Mouse (Mus musculus) neural tube, embryonic 11.5 days (tissue): Measurements from ENCODE around the gene Alg5. TPM values are rescaled to one million over a fixed set of nuclear protein-coding genes. Genes with fewer than 3 reads are reported as not detected.

Experiments
- ATAC-seq: fragments of 200-750 bp; cut with Nextera tagmentation; 2 replicates; pipeline ENCODE4 v1.8.0; 2017; ENCODE audit warnings: moderate number of reproducible peaks, mild to moderate bottlenecking, moderate TSS enrichment, moderate library complexity; ENCODE audit not compliant: insufficient read depth, low FRiP score, low TSS enrichment
- DNase-seq: peaks from one replicate; pipeline ENCODE4 v3.0.0-alpha.2; 2015; ENCODE audit warnings: low spot score
- H3K27ac ChIP-seq: fragments of 300-500 bp; sonication (generic); 2 replicates; pipeline ENCODE4 v1.5.1; 2014; ENCODE audit warnings: low read depth, mild to moderate bottlenecking, low read length
- H3K27me3 ChIP-seq: fragments of 300-500 bp; sonication (generic); 2 replicates; pipeline ENCODE4 v1.6.1; 2014; ENCODE audit warnings: mild to moderate bottlenecking, low read length, mixed read lengths; ENCODE audit not compliant: control insufficient read depth, insufficient read depth
- H3K36me3 ChIP-seq: fragments of 300-500 bp; sonication (generic); 2 replicates; pipeline ENCODE4 v1.6.1; 2014; ENCODE audit warnings: mild to moderate bottlenecking, low read length, moderate library complexity, mixed read lengths; ENCODE audit not compliant: control insufficient read depth, insufficient read depth
- H3K4me1 ChIP-seq: fragments of 300-500 bp; sonication (generic); 2 replicates; pipeline ENCODE4 v1.6.1; 2014; ENCODE audit warnings: low read length, mixed read lengths; ENCODE audit not compliant: control insufficient read depth, insufficient read depth
- H3K4me2 ChIP-seq: fragments of 300-500 bp; sonication (generic); 2 replicates; pipeline ENCODE4 v1.6.1; 2014; ENCODE audit warnings: low read depth, mild to moderate bottlenecking, moderate library complexity
- H3K4me3 ChIP-seq: fragments of 300-500 bp; sonication (generic); 2 replicates; pipeline ENCODE4 v1.5.1; 2014; ENCODE audit warnings: low read depth, low read length
- H3K9ac ChIP-seq: fragments of 300-500 bp; sonication (generic); 2 replicates; pipeline ENCODE4 v1.6.1; 2014; ENCODE audit warnings: mild to moderate bottlenecking, low read length
- H3K9me3 ChIP-seq: fragments of 300-500 bp; sonication (generic); 2 replicates; pipeline ENCODE4 v1.6.1; 2016; ENCODE audit warnings: low read length; ENCODE audit not compliant: control insufficient read depth
- WGBS: fragments of 180-500 bp; shearing (Covaris S2); extraction: QIAGEN DNeasy Blood & Tissue Kit; methylation state at CpG from one replicate; pipeline ENCODE4 v1.1.7; 2014; 5-methylcytosine and 5-hydroxymethylcytosine counted together
- polyA plus RNA-seq: library from polyadenylated mRNA; unstranded; fragments of >200 nt; fragmentation: Nextera tagmentation; extraction: Ambion mirVana; gene quantifications from 2 replicates; pipeline ENCODE4 v1.2.1, GENCODE M21; 2014

The Alg5 gene
- polyA plus RNA-seq, 1 experiment from 2014 or later = 38.6 TPM

DNA sequence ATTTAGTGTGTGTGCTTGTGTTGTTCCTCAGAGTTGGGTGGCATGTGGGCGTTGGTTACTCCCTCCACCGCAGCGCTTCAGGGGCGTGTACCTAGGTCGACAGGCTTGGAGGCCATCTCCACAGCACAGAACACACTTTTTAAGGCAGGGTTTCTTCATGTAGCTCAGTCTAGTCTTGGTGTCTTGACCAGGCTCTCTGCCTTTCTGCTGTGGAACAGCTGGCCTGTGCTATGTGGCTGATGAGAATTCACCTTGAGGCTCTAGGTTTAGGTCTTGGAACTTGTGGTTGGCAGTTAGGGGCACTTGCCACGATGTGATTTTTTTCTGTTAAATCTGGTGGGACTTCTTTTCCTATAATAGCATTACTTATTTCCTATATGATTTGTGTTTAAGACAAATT, 21.1 kb upstream of the Alg5 start, which contains the start of gene Gm21958:
TSS of gene Gm21958 (minus strand) at position 101 of the 400 bp plus-strand sequence.
- no peak within 1 kb of the TSS for H3K9ac ChIP-seq
- DNase-seq (no peak), ATAC-seq (no peak)
- no peak within 1 kb of the TSS for H3K4me3 ChIP-seq
- H3K27me3 ChIP-seq = no peaks in the 10 kb centered on the region
- H3K36me3 ChIP-seq = peaks cover 27% of the 10 kb centered on the region
- H3K4me2 ChIP-seq = no peak within 1 kb of the TSS
- WGBS = 91% methylated on average over 6 of the region's 6 CpGs
- H3K27ac ChIP-seq = no peak within 1 kb of the TSS
- H3K4me1 ChIP-seq = no peaks in the 10 kb centered on the region
- H3K9me3 ChIP-seq = no peaks in the 10 kb centered on the region

DNA sequence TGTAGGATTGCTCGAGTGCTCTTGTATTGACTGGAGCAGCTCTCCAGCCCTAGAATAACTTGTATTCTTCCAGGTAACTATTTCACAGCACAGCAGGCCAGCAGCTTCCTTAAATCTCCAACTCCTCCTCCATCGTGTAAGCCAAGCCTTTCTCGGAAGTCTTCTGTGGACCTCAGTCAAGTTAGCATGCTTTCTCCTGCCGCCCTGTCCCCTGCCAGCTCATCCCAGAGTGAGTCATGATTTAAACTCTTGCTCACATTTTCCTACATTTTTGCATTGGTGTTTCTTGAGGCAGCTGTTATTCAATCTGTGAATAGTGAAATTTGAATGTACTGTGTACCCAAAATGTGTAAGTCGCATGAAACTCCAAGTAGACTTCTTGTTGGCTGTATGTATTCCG, 19.9 kb upstream of the Alg5 start:
- no peaks in the 10 kb centered on the region for H3K9me3 ChIP-seq
- no peak overlapping the region for H3K9ac ChIP-seq
- DNase-seq = no peak
- no peak for ATAC-seq
- H3K36me3 ChIP-seq = peaks cover 23% of the 10 kb centered on the region
- H3K27me3 ChIP-seq = no peaks in the 10 kb centered on the region
- no peak overlapping the region for H3K27ac ChIP-seq
- H3K4me2 ChIP-seq = no peak overlapping the region
- 93% methylated on average over 6 of the region's 6 CpGs for WGBS
- no peak overlapping the region for H3K4me3 ChIP-seq
- no peaks in the 10 kb centered on the region for H3K4me1 ChIP-seq

DNA sequence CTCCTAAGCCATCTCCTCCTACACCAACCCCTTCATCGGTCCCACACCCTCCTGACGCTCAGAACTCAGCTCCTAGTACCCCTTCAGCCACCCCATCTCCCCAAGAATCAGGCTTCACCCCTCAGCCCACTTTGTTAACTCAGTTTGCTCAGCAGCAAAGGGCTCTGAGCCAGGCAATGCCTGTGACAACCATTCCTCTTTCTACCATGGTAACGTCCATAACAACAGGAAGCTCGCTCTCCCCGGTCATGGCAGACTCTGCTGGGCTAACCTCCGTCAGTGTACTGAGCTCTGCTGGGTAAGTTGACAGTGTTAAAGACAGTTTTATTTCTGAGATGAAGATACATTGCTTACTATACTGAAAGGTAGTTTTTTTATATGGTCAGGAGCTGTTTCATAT, 18.0 kb upstream of the Alg5 start:
- H3K27me3 ChIP-seq = no peaks in the 10 kb centered on the region
- H3K36me3 ChIP-seq = peaks cover 16% of the 10 kb centered on the region
- DNase-seq = no peak
- ATAC-seq = no peak
- no peak overlapping the region for H3K4me2 ChIP-seq
- H3K9ac ChIP-seq = no peak overlapping the region
- WGBS = 85% methylated on average over 6 of the region's 6 CpGs
- no peak overlapping the region for H3K27ac ChIP-seq
- no peaks in the 10 kb centered on the region for H3K4me1 ChIP-seq
- no peaks in the 10 kb centered on the region for H3K9me3 ChIP-seq
- H3K4me3 ChIP-seq = no peak overlapping the region

DNA sequence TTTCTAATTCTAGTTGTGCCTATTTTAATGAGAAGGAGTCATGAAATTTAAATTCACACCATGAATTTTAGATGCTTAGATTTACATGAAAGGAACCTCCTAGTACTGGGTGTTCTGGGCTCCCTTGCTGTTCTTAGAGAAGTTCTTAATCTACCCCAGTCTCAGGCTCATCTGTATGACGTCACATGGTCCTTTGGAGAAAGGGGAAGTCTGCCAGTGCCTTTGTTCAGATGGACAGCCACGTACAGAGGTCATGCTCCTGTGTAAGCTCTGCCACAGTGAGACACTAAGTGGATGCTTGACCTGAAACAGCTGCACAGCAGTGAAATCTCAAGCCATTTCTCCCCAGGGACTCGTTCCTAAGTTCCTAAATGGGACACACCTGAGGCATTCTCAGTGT, 16.4 kb upstream of the Alg5 start:
- Histone ChIP-seq H3K9me3 (no peaks in the 10 kb centered on the region), H3K4me1 (no peaks in the 10 kb centered on the region), H3K27ac (no peak overlapping the region), H3K9ac (no peak overlapping the region), H3K27me3 (no peaks in the 10 kb centered on the region), H3K36me3 (peaks cover 12% of the 10 kb centered on the region), H3K4me2 (no peak overlapping the region), H3K4me3 (no peak overlapping the region)
- no peak for DNase-seq
- ATAC-seq = no peak
- WGBS = 59% methylated on average over 3 of the region's 3 CpGs

DNA sequence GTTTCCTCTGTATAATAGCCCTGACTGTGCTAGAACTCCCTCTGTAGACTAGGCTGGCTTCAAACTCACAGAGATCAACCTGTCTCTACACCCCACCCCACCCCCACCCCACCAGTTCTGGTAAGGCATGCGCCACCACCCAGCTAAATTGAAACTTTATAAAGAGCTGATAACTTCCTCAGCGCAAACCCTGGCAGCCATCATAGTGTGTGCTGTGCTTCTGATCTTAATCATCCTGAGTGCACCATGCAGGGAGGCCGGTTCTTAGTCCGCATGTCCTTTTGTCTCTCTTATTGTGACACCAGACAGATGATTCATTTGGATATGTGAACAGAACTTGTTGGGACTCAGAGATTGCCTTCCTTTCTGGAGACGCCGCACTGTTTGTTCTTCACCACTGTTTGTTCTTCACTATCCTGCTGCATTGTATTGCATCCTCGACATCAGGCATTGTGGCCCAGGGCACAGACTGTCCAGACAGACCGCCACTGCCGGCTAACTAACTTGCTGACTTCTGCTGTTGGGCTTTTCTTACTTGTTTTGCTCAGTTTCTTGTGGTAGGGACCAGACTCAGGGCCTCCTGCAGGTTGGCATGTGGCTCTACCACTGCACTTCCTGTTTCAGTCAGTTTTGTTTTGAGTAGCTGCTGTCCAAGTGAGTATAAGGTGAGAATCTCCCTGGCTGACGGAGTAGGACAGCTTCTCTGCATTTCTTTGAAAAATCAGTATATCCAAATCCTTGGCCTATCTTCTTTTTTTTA, 11.4 kb upstream of the Alg5 start:
- H3K4me2 ChIP-seq = no peak overlapping the region
- no peaks in the 10 kb centered on the region for H3K4me1 ChIP-seq
- H3K9me3 ChIP-seq = no peaks in the 10 kb centered on the region
- H3K27ac ChIP-seq = no peak overlapping the region
- ATAC-seq (no peak), DNase-seq (no peak)
- WGBS = 85% methylated on average over 10 of the region's 10 CpGs
- H3K27me3 ChIP-seq = no peaks in the 10 kb centered on the region
- no peak overlapping the region for H3K9ac ChIP-seq
- H3K4me3 ChIP-seq = no peak overlapping the region
- peaks cover 2% of the 10 kb centered on the region for H3K36me3 ChIP-seq

DNA sequence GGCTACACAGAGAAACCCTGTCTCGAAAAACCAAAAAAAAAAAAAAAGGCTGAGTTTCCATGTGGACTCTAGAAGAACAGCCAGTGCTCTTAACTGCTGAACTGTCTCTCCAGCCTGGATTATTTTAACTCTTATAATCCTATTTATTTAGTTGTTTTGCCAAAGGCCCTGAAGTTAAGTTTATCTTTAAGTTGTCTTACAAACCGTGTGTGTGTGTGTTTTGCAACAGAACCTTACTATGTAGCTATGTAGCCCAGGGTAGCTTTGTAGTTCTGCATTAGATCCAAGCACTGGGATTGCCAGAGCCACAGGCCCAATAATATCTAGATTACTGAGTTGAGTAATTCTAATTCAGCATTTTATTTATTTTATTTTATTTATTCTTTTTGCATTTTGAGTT, 10.0 kb upstream of the Alg5 start:
- no peak overlapping the region for H3K4me3 ChIP-seq
- 94% methylated on average over 2 of the region's 2 CpGs for WGBS
- no peaks in the 10 kb centered on the region for H3K4me1 ChIP-seq
- ATAC-seq = no peak
- no peak overlapping the region for H3K4me2 ChIP-seq
- no peak overlapping the region for H3K9ac ChIP-seq
- H3K27me3 ChIP-seq = no peaks in the 10 kb centered on the region
- H3K27ac ChIP-seq = no peak overlapping the region
- no peaks in the 10 kb centered on the region for H3K9me3 ChIP-seq
- peaks cover 8% of the 10 kb centered on the region for H3K36me3 ChIP-seq
- DNase-seq = no peak

DNA sequence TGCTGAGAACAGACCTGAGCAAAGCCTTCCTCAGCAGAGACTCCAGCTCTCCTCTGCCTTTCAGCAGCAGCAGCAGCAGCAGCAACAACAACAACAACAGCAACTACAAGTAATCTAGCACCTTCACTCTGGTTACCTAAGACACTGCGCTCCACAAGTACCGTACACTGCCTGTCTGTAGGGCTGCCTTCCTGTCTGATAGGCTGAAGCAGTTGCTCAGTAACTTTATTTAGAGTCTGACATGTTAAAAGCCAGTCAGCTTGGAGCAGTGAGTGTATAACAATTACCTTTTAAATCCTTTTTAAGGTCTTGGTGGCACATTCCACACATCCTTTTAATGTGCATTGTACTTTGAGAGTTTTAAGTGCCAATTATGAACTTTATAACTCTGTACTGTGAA, 7.8 kb upstream of the Alg5 start:
- no peaks in the 10 kb centered on the region for H3K4me1 ChIP-seq
- H3K36me3 ChIP-seq = peaks cover 11% of the 10 kb centered on the region
- H3K27me3 ChIP-seq = no peaks in the 10 kb centered on the region
- H3K9me3 ChIP-seq = no peaks in the 10 kb centered on the region
- no peak overlapping the region for H3K27ac ChIP-seq
- 94% methylated on average over 2 of the region's 2 CpGs for WGBS
- H3K4me2 ChIP-seq = no peak overlapping the region
- DNase-seq = no peak
- no peak overlapping the region for H3K9ac ChIP-seq
- no peak overlapping the region for H3K4me3 ChIP-seq
- ATAC-seq = no peak

DNA sequence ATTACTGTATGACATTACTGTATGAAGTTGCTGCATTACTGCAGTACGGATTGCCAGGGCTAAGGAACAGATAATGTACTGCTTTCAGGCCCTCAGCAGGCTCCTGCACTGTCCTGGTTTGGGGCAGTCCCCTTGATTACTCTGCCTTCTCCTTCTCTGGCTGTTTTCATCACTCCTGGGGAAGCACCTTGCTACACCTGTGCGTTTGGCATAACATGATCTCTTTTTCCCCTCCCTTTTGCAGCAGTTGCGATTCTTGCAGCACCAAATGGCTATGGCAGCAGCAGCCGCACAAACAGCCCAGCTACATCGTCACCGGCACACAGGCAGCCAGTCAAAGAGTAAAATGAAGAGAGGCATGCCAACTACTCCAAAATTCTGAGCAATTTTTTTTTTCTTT, 7.2 kb upstream of the Alg5 start:
- no peak overlapping the region for H3K27ac ChIP-seq
- ATAC-seq = no peak
- no peaks in the 10 kb centered on the region for H3K4me1 ChIP-seq
- H3K9me3 ChIP-seq = no peaks in the 10 kb centered on the region
- no peaks in the 10 kb centered on the region for H3K27me3 ChIP-seq
- no peak overlapping the region for H3K4me2 ChIP-seq
- no peak overlapping the region for H3K4me3 ChIP-seq
- 91% methylated on average over 6 of the region's 6 CpGs for WGBS
- no peak for DNase-seq
- H3K36me3 ChIP-seq = peaks cover 11% of the 10 kb centered on the region
- no peak overlapping the region for H3K9ac ChIP-seq

DNA sequence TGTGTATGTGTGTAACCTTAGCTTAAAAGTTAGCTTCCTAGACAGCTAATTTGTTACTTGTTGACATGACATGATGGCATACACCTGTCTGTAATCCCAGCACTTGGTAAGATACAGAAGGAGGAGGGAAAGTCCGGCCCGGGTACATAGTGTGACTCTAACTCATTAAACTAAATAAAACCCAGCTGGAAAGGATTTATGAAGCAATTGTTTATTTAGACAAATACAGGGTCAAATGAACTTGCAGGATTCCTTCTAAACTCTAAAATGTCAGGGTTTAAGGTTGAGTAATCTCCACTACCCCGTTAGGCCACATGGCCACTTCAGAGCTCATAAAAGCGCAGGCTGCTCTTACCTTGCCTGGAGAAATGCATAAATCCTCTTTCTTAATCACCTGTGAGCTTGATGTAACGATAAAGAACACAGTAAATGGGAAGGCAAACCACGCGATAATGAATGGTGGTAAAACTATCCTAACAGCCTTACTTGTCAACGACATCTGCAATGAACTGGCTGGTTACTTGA, 3.7 kb upstream of the Alg5 start:
- Histone ChIP-seq H3K27me3 (no peaks in the 10 kb centered on the region), H3K9me3 (no peaks in the 10 kb centered on the region), H3K36me3 (peaks cover 11% of the 10 kb centered on the region), H3K4me3 (no peak overlapping the region), H3K4me1 (peaks cover 5% of the 10 kb centered on the region; the same call in 1 of the 2 replicates), H3K9ac (no peak overlapping the region), H3K4me2 (no peak overlapping the region), H3K27ac (no peak overlapping the region)
- DNase-seq (no peak), ATAC-seq (no peak)
- 81% methylated on average over 8 of the region's 8 CpGs for WGBS
